Mouse (Mus musculus) MEL (cell line): ENCODE measurements around the gene Nek9. TPM values are rescaled to one million over a fixed set of nuclear protein-coding genes. Genes with fewer than 3 reads are reported as not detected.

Source experiments
- DNase-seq: peaks from one replicate; pipeline ENCODE4 v3.0.0; 2011; ENCODE audit warnings: low read depth, low spot score
- H3K27ac ChIP-seq: 2 replicates; pipeline ENCODE4 v1.5.1; 2012; ENCODE audit warnings: low read depth, mild to moderate bottlenecking, control low read depth, low read length, moderate library complexity; ENCODE audit not compliant: control insufficient read depth
- H3K27me3 ChIP-seq, 2 experiments: fragments of 150-350 bp in 1 of 2; sonication (generic) in 1 of 2; 2 replicates each; pipeline ENCODE4 v1.6.1; 2012; ENCODE audit warnings: low read length in 2 of 2, mild to moderate bottlenecking in 2 of 2, improper control_type of control experiment in 1 of 2, moderate library complexity in 1 of 2; ENCODE audit not compliant: insufficient read depth in 2 of 2, control insufficient read depth in 1 of 2
- H3K36me3 ChIP-seq, 2 experiments: 2 replicates each; pipeline ENCODE4 v1.6.1; 2012 to 2014; ENCODE audit warnings: low read length in 2 of 2, improper control_type of control experiment in 1 of 2, inconsistent platforms in 1 of 2, mild to moderate bottlenecking in 1 of 2; ENCODE audit not compliant: insufficient read depth in 2 of 2, control insufficient read depth in 1 of 2
- H3K4me1 ChIP-seq, 2 experiments: fragments of 150-350 bp in 1 of 2; sonication (generic) in 1 of 2; 2 replicates each; pipeline ENCODE4 v1.6.1; 2012; ENCODE audit warnings: low read length in 2 of 2, improper control_type of control experiment in 1 of 2, mild to moderate bottlenecking in 1 of 2; ENCODE audit not compliant: insufficient read depth in 2 of 2, control insufficient read depth in 1 of 2
- H3K4me3 ChIP-seq, 2 experiments: fragments of 150-350 bp in 1 of 2; sonication (generic) in 1 of 2; 2 replicates each; pipeline ENCODE4 v1.5.1; 2012; ENCODE audit warnings: low read depth in 2 of 2, low read length in 2 of 2, mild to moderate bottlenecking in 2 of 2, moderate library complexity in 2 of 2, control low read depth in 1 of 2, improper control_type of control experiment in 1 of 2; ENCODE audit not compliant: control insufficient read depth in 1 of 2, insufficient read depth in 1 of 2
- H3K79me2 ChIP-seq: 2 replicates; pipeline ENCODE4 v1.6.1; 2012; ENCODE audit warnings: mild to moderate bottlenecking, low read length, moderate library complexity; ENCODE audit not compliant: control insufficient read depth, poor library complexity, insufficient read depth
- H3K9ac ChIP-seq: 2 replicates; pipeline ENCODE4 v1.6.1; 2012; ENCODE audit warnings: low read depth, mild to moderate bottlenecking, control low read depth, low read length, moderate library complexity; ENCODE audit not compliant: control insufficient read depth, poor library complexity, severe bottlenecking
- H3K9me3 ChIP-seq: fragments of 150-350 bp; sonication (generic); replicated peaks from 2 replicates; pipeline ENCODE4 v1.6.1; 2012; ENCODE audit warnings: mild to moderate bottlenecking, low read length, improper control_type of control experiment, moderate library complexity; ENCODE audit not compliant: insufficient read depth
- BHLHE40 ChIP-seq: IDR thresholded peaks from 2 replicates; pipeline ENCODE4 v1.6.1; 2012; ENCODE audit warnings: low read depth, mild to moderate bottlenecking, inconsistent platforms, low read length, improper control_type of control experiment, borderline replicate concordance
- CHD1 ChIP-seq: IDR thresholded peaks from 2 replicates; pipeline ENCODE4 v1.6.1; 2012; ENCODE audit warnings: low read depth, mild to moderate bottlenecking, inconsistent platforms, low read length, improper control_type of control experiment
- CHD2 ChIP-seq: IDR thresholded peaks from 2 replicates; pipeline ENCODE4 v1.6.1; 2011; ENCODE audit warnings: low read length, improper control_type of control experiment
- CTCF ChIP-seq, 3 experiments: IDR thresholded peaks in 2 of 3; conservative IDR thresholded peaks in 1 of 3; 2 replicates each; pipeline ENCODE4 v1.5.1; 2011 to 2012; ENCODE audit warnings: low read length in 3 of 3, low read depth in 2 of 3, mild to moderate bottlenecking in 2 of 3, improper control_type of control experiment in 1 of 3, inconsistent platforms in 1 of 3, mixed read lengths in 1 of 3, moderate library complexity in 1 of 3; ENCODE audit not compliant: control insufficient read depth in 1 of 3, insufficient read depth in 1 of 3, poor library complexity in 1 of 3, severe bottlenecking in 1 of 3
- E2F4 ChIP-seq: IDR thresholded peaks from 2 replicates; pipeline ENCODE4 v1.6.1; 2011; ENCODE audit warnings: low read depth, low read length, improper control_type of control experiment, borderline replicate concordance
- ELF1 ChIP-seq: IDR thresholded peaks from 2 replicates; pipeline ENCODE4 v1.6.1; 2014; ENCODE audit warnings: low read depth, mild to moderate bottlenecking, inconsistent platforms, low read length, improper control_type of control experiment, moderate library complexity
- EP300 ChIP-seq, 2 experiments: IDR thresholded peaks; 2 replicates each; pipeline ENCODE4 v1.6.1; 2011; ENCODE audit warnings: improper control_type of control experiment in 2 of 2, low read length in 2 of 2, low read depth in 1 of 2, mild to moderate bottlenecking in 1 of 2
- ETS1 ChIP-seq: IDR thresholded peaks from 2 replicates; pipeline ENCODE4 v1.6.1; 2012; ENCODE audit warnings: low read depth, mild to moderate bottlenecking, inconsistent platforms, low read length, improper control_type of control experiment, moderate library complexity
- GABPA ChIP-seq: IDR thresholded peaks from 2 replicates; pipeline ENCODE4 v1.6.1; 2012; ENCODE audit warnings: low read depth, mild to moderate bottlenecking, inconsistent platforms, low read length, improper control_type of control experiment, moderate library complexity
- HCFC1 ChIP-seq: IDR thresholded peaks from 2 replicates; pipeline ENCODE4 v1.6.1; 2012; ENCODE audit warnings: low read depth, mild to moderate bottlenecking, inconsistent platforms, low read length, improper control_type of control experiment, moderate library complexity
- JUND ChIP-seq: IDR thresholded peaks from 2 replicates; pipeline ENCODE4 v1.6.1; 2011; ENCODE audit warnings: low read depth, mild to moderate bottlenecking, improper control_type of control experiment, low read length
- KAT2A ChIP-seq: conservative IDR thresholded peaks from 2 replicates; pipeline ENCODE4 v1.6.1; 2012; ENCODE audit warnings: low read depth, low read length, improper control_type of control experiment, inconsistent platforms
- MAX ChIP-seq: IDR thresholded peaks from 2 replicates; pipeline ENCODE4 v1.6.1; 2011; ENCODE audit warnings: low read length, improper control_type of control experiment
- MXI1 ChIP-seq: IDR thresholded peaks from 2 replicates; pipeline ENCODE4 v1.6.1; 2011; ENCODE audit warnings: mild to moderate bottlenecking, low read depth, low read length, improper control_type of control experiment
- MYB ChIP-seq: IDR thresholded peaks from 2 replicates; pipeline ENCODE4 v1.6.1; 2011; ENCODE audit warnings: mild to moderate bottlenecking, low read depth, low read length, improper control_type of control experiment
- MYC ChIP-seq: IDR thresholded peaks from 2 replicates; pipeline ENCODE4 v1.6.1; 2011; ENCODE audit warnings: low read depth, mild to moderate bottlenecking, low read length, improper control_type of control experiment, moderate library complexity
- NELFE ChIP-seq: IDR thresholded peaks from 2 replicates; pipeline ENCODE4 v1.6.1; 2011; ENCODE audit warnings: low read depth, low read length, improper control_type of control experiment
- NRF1 ChIP-seq: IDR thresholded peaks from 2 replicates; pipeline ENCODE4 v1.6.1; 2014; ENCODE audit warnings: low read depth, mild to moderate bottlenecking, inconsistent platforms, low read length, improper control_type of control experiment, moderate library complexity; ENCODE audit not compliant: poor library complexity, insufficient read depth, severe bottlenecking
- POLR2A ChIP-seq, 2 experiments: IDR thresholded peaks; 2 replicates each; pipeline ENCODE4 v1.6.1; 2011 to 2012; ENCODE audit warnings: low read length in 2 of 2, mild to moderate bottlenecking in 2 of 2, control low read depth in 1 of 2, improper control_type of control experiment in 1 of 2, low read depth in 1 of 2, moderate library complexity in 1 of 2; ENCODE audit not compliant: control insufficient read depth in 1 of 2, insufficient read depth in 1 of 2, poor library complexity in 1 of 2
- POLR2AphosphoS2 ChIP-seq: IDR thresholded peaks from 2 replicates; pipeline ENCODE4 v1.6.1; 2011; ENCODE audit warnings: low read length, improper control_type of control experiment
- POLR2AphosphoS5 ChIP-seq: IDR thresholded peaks from 2 replicates; pipeline ENCODE4 v1.6.1; 2012; ENCODE audit warnings: low read depth, borderline replicate concordance, mild to moderate bottlenecking, inconsistent platforms, low read length, moderate library complexity, mixed read lengths
- RAD21 ChIP-seq: IDR thresholded peaks from 2 replicates; pipeline ENCODE4 v1.6.1; 2011; ENCODE audit warnings: mild to moderate bottlenecking, low read depth, low read length, improper control_type of control experiment
- RCOR1 ChIP-seq: IDR thresholded peaks from 2 replicates; pipeline ENCODE4 v1.6.1; 2012; ENCODE audit warnings: low read depth, mild to moderate bottlenecking, inconsistent platforms, low read length, improper control_type of control experiment
- USF1 ChIP-seq: IDR thresholded peaks from 2 replicates; pipeline ENCODE4 v1.6.1; 2014; ENCODE audit warnings: low read depth, mild to moderate bottlenecking, inconsistent platforms, low read length, improper control_type of control experiment, moderate library complexity
- ZKSCAN1 ChIP-seq: IDR thresholded peaks from 2 replicates; pipeline ENCODE4 v1.6.1; 2012; ENCODE audit warnings: low read depth, mild to moderate bottlenecking, inconsistent platforms, low read length, improper control_type of control experiment, moderate library complexity
- ZMIZ1 ChIP-seq: IDR thresholded peaks from 2 replicates; pipeline ENCODE4 v1.6.1; 2012; ENCODE audit warnings: low read depth, mild to moderate bottlenecking, inconsistent platforms, low read length, improper control_type of control experiment, moderate library complexity
- ZNF384 ChIP-seq: IDR thresholded peaks from 2 replicates; pipeline ENCODE4 v1.6.1; 2012; ENCODE audit warnings: low read depth, mild to moderate bottlenecking, inconsistent platforms, low read length, improper control_type of control experiment
- polyA plus RNA-seq, 2 experiments: library from polyadenylated mRNA; stranded (reverse) in 1 of 2; unstranded in 1 of 2; fragments of >175 nt in 1 of 2; fragments of >200 nt in 1 of 2; gene quantifications; 2 replicates each; pipeline versions ENCODE4 v1.2.1 to v1.2.4; 2012; ENCODE audit warnings: low replicate concordance in 2 of 2, low read depth in 1 of 2; ENCODE audit not compliant: insufficient read length in 2 of 2, insufficient read depth in 1 of 2, missing spikeins in 1 of 2
- total RNA-seq: library from RNA; depleted of rRNA; stranded (reverse); fragments of 300-350 nt; gene quantifications from 2 replicates; pipeline ENCODE4 v1.2.3, GENCODE M21; 2012

The Nek9 gene
- total and polyA plus RNA-seq, 3 experiments, result 23.4 to 32.2 TPM; not detected in 1

GRCm38 (mm10) chr12:85337567-85338311, 1.4 kb downstream of the Nek9 start (continued):
- TF ChIP-seq ZNF384 (0 out of 2 replicates have a peak, but pooled peaks have one; percentile 16), CHD2 (no peak), MAX (no peak), ZKSCAN1 (no peak), NRF1 (no peak), CHD1 (no peak), MYC (peak; percentile 27; the same call in 1 of the 2 replicates)
- TF ChIP-seq, all 39 proteins: peak for 13

- no peak for DNase-seq
- Histone ChIP-seq H3K4me1 (no peaks in the 10 kb centered on the region), H3K79me2 (no peaks in the 10 kb centered on the region), H3K27me3 (no peaks in the 10 kb centered on the region), H3K9ac (no peak overlapping the region), H3K36me3 (peaks cover 0 to 18% of the 10 kb centered on the region in 2 experiments; a peak in 2 of 4 replicates), H3K27ac (no peak overlapping the region), H3K9me3 (no peaks in the 10 kb centered on the region), H3K4me3 (no peak overlapping the region)
- TF ChIP-seq POLR2AphosphoS2, result no peak
- no peak for TF ChIP-seq BHLHE40
- no peak for TF ChIP-seq E2F4
- no peak for TF ChIP-seq HCFC1
- TF ChIP-seq NELFE, result no peak
- TF ChIP-seq MAX, result no peak
- TF ChIP-seq MXI1, result no peak
- no peak for TF ChIP-seq ZMIZ1
- TF ChIP-seq CHD1, result no peak
- no peak for TF ChIP-seq KAT2A
- no peak for TF ChIP-seq CTCF (IDR thresholded peaks at IDR 0.05 in 2 of 3, conservative IDR thresholded peaks at IDR 0.05 in 1 of 3; ENCODE audit: control insufficient read depth in 1 of 3, insufficient read depth in 1 of 3, low read depth in 2 of 3, low read length in 3 of 3, poor library complexity in 1 of 3, severe bottlenecking in 1 of 3)
- TF ChIP-seq ELF1, result no peak
- TF ChIP-seq GABPA, result no peak
- no peak for TF ChIP-seq ZNF384
Measured at GRCm38 (mm10) chr12:85330153-85330552, 9.0 kb downstream of the Nek9 start.

GRCm38 (mm10) chr12:85308651-85309050, 30.5 kb downstream of the Nek9 start:
- Histone ChIP-seq H3K79me2 (no peaks in the 10 kb centered on the region), H3K4me1 (no peaks in the 10 kb centered on the region), H3K27ac (no peak overlapping the region), H3K27me3 (no peaks in the 10 kb centered on the region), H3K9me3 (no peaks in the 10 kb centered on the region), H3K9ac (no peak overlapping the region), H3K36me3 (peaks cover 0 to 12% of the 10 kb centered on the region in 2 experiments; a peak in 2 of 4 replicates), H3K4me3 (no peak overlapping the region)
- no peak for DNase-seq
- TF ChIP-seq RAD21 (no peak), EP300 (IDR thresholded peaks at IDR 0.05; ENCODE audit: low read depth in 1 of 2, low read length in 2 of 2) (no peak), KAT2A (no peak), POLR2A (IDR thresholded peaks at IDR 0.05; ENCODE audit: control insufficient read depth in 1 of 2, insufficient read depth in 1 of 2, low read depth in 1 of 2, low read length in 2 of 2, poor library complexity in 1 of 2) (no peak), NRF1 (no peak), ETS1 (no peak), POLR2AphosphoS5 (no peak), CTCF (IDR thresholded peaks at IDR 0.05 in 2 of 3, conservative IDR thresholded peaks at IDR 0.05 in 1 of 3; ENCODE audit: control insufficient read depth in 1 of 3, insufficient read depth in 1 of 3, low read depth in 2 of 3, low read length in 3 of 3, poor library complexity in 1 of 3, severe bottlenecking in 1 of 3) (no peak), USF1 (no peak), RCOR1 (no peak), MXI1 (no peak), JUND (no peak), ZNF384 (no peak), MYB (no peak)
